Mouse (Mus musculus) lung, adult 2 months (tissue): ENCODE data around the gene Cd164l2.

Source experiments
- CTCF ChIP-seq: fragments of 200-500 bp; IDR thresholded peaks from 2 replicates; pipeline ENCODE4 v1.5.1; 2011; ENCODE audit warnings: mild to moderate bottlenecking, low read length, control low read depth; ENCODE audit not compliant: insufficient read depth
- POLR2A ChIP-seq: fragments of 200-500 bp; IDR thresholded peaks from 2 replicates; pipeline ENCODE4 v1.6.1; 2011; ENCODE audit warnings: low read depth, mild to moderate bottlenecking, control low read depth, low read length, borderline replicate concordance; ENCODE audit errors: extremely low read depth

DNA sequence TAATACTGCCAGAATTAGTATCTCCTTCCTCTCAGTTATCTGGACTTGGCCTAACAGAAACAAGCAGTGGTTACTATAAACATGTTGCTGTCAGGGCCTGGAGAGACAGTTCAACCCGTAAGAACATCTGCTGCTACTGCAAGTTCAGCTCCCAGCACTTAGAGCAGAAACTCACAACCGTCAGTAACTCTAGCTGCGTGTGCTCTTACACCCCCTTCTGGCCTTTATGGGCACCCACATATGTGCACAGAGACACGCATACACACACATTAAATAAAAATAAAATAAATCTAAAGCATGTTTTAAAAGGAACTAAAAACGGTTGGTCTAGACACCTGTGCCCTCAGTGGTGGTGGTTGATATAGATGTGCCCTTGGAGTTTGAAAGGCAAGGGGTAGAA, 25.1 kb upstream of the Cd164l2 start:
- TF ChIP-seq CTCF (peak; percentile 39), POLR2A (no peak)
